Mouse (Mus musculus) heart, embryonic 14.5 days (tissue): ENCODE results near the gene Dok5. TPM values are rescaled to one million over a fixed set of nuclear protein-coding genes. Genes with fewer than 3 reads are reported as not detected.

Experiments used
- polyA plus RNA-seq: library from polyadenylated mRNA; unstranded; fragments of >200 nt; fragmentation: Nextera tagmentation; extraction: Ambion mirVana; gene quantifications from 2 replicates; pipeline ENCODE4 v1.2.1, GENCODE M21; 2014

Gene Dok5
- polyA plus RNA-seq, 1 experiment from 2014 or later, result 4.4 TPM

Other genes starting within 250 kb of the Dok5 start
- 48.1 and 49.1 TPM in 2 replicates for gene Pfdn4, start 235.4 kb upstream of the Dok5 start, polyA plus RNA-seq
- not detected in 2 replicates for gene Cyp24a1, start 234.7 kb upstream of the Dok5 start, polyA plus RNA-seq
- gene 4930470P17Rik, start 129.8 kb upstream of the Dok5 start, polyA plus RNA-seq, result not detected in 2 replicates